Mouse (Mus musculus) cortical plate, adult 2 months (tissue): ENCODE measurements at regions not wholly inside any gene's neighbourhood (a gene's known extent, or its start where the extent isn't known, plus 50 kb on each side); places are given as distances from the start of the nearest gene placed in this dataset.

Experiments
- H3K27ac ChIP-seq: fragments of 200-500 bp; 2 replicates; pipeline ENCODE4 v1.5.1; 2012; ENCODE audit warnings: low read length, control low read depth, inconsistent platforms; ENCODE audit not compliant: insufficient read depth
- H3K4me1 ChIP-seq: fragments of 200-500 bp; 2 replicates; pipeline ENCODE4 v1.6.1; 2011; ENCODE audit warnings: low read length; ENCODE audit not compliant: control insufficient read depth, insufficient read depth
- H3K4me3 ChIP-seq: fragments of 200-500 bp; 2 replicates; pipeline ENCODE4 v1.5.1; 2011; ENCODE audit warnings: mild to moderate bottlenecking, low read length, control low read depth; ENCODE audit not compliant: insufficient read depth
- CTCF ChIP-seq: fragments of 200-500 bp; IDR thresholded peaks from 2 replicates; pipeline ENCODE4 v1.5.1; 2011; ENCODE audit warnings: mild to moderate bottlenecking, control low read depth, low read length; ENCODE audit not compliant: insufficient read depth; ENCODE audit errors: extremely low read depth
- POLR2A ChIP-seq: fragments of 200-500 bp; IDR thresholded peaks from 2 replicates; pipeline ENCODE4 v1.6.1; 2011; ENCODE audit warnings: mild to moderate bottlenecking, low read length, control low read depth; ENCODE audit not compliant: insufficient read depth; ENCODE audit errors: extremely low read depth

DNA sequence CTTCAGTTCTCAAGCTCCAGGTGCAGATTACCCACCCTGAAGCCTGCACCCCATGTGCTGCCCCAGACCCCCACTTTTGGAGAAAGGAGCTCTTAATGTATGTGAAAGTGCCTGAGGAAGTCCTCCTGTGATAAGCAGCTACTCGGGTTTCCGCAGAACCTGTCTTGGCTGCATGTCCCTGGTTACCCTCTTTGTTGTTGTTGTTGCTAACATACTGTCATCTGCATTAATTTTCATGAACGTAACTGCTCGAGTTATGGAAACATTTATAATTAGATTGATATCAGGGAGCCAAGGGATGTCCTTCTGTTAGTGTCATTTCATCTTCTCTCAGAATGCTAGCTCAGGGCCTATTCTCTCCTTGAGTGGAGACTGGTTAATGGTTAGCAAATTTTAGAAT, 808.3 kb upstream of the Car8 start:
- H3K4me3 ChIP-seq: no peak overlapping the region
- no peak for TF ChIP-seq POLR2A
- no peak for TF ChIP-seq CTCF
- H3K27ac ChIP-seq: no peak overlapping the region
- H3K4me1 ChIP-seq: no peaks in the 10 kb centered on the region

- H3K27ac ChIP-seq: no peak overlapping the region
- TF ChIP-seq CTCF (no peak), POLR2A (no peak)
- no peak overlapping the region for H3K4me3 ChIP-seq
- no peaks in the 10 kb centered on the region for H3K4me1 ChIP-seq
Observed at GRCm38 (mm10) chr4:9046436-9046835, 807.6 kb upstream of the Car8 start.

GRCm38 (mm10) chr4:9046030-9046429, 807.2 kb upstream of the Car8 start:
- H3K4me1 ChIP-seq: no peaks in the 10 kb centered on the region
- H3K27ac ChIP-seq: no peak overlapping the region
- TF ChIP-seq POLR2A (no peak), CTCF (no peak)
- no peak overlapping the region for H3K4me3 ChIP-seq

- TF ChIP-seq POLR2A: no peak
- no peak for TF ChIP-seq CTCF
- Histone ChIP-seq H3K27ac (no peak overlapping the region), H3K4me1 (no peaks in the 10 kb centered on the region), H3K4me3 (no peak overlapping the region)
Observed at GRCm38 (mm10) chr4:9036005-9036404, 797.2 kb upstream of the Car8 start.

DNA sequence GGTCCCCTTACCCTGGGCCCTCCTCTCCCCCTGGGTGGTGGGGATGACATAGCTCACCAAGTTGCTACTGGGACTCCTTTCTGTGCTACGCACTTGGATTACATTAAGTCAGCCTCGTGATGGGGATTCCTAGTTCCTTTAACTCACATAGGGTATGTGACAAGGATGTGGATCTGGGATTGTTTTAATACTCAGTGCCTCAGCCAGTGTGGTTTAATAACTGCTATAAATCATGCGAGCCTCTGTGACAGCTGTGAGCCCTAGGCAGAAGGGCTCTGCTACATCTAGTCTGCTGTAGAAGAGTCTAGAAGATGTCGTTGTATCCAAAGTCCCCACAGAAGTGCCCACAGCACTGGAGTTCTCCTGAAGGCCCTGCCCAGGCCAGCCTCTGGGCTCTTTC, 796.5 kb upstream of the Car8 start:
- Histone ChIP-seq H3K4me3 (no peak overlapping the region), H3K27ac (no peak overlapping the region), H3K4me1 (no peaks in the 10 kb centered on the region)
- no peak for TF ChIP-seq CTCF
- TF ChIP-seq POLR2A: no peak

DNA sequence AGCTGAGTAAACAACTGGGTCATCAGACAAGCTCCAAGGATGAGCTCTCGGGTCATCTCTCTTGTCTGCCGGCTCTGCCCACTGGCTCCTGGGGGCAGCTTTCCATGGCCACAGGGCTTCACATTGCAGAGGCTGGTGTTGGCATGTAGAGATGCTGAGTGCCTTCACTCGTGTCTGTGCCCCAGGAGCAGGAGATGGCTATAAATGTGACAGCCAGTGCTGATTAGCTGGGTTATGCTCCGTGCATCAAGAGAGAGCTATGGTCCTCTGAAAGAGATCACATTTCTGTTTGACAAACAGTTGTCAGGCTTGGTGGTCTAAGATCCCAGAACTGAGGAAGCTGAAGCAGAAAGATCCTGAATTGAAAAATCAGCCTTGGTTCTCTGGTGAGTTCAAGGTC, 795.4 kb upstream of the Car8 start:
- no peak overlapping the region for H3K27ac ChIP-seq
- no peak for TF ChIP-seq POLR2A
- no peak for TF ChIP-seq CTCF
- H3K4me1 ChIP-seq: no peaks in the 10 kb centered on the region
- H3K4me3 ChIP-seq: no peak overlapping the region

DNA sequence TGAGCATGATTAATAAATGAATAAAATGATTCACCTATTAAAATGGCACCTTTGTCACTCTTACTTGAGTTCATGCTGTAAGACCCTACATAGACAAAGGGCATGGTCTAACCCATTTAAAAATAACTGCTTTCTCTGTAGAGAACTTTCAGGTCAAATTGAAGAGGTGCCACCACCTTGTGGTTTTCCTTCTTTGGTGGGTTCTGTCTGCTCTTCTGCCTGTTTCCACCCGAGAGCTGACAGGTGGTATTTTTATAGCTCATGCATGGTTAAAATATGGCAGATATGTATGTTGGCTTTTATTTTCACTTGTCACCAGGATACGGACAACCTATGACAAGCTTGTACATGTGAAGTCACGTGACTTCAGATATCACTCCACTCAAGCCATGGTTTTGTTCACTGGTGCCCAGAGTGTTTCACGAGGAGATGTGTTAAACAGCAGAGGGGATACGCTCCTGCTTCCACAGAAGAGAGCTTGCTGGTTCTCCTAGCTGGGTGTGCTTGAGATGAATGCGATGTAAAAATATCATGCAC, 794.3 kb upstream of the Car8 start:
- H3K27ac ChIP-seq: no peak overlapping the region
- no peak overlapping the region for H3K4me3 ChIP-seq
- no peak for TF ChIP-seq POLR2A
- TF ChIP-seq CTCF: no peak
- peaks cover 2% of the 10 kb centered on the region; the same call in 1 of the 2 replicates for H3K4me1 ChIP-seq

DNA sequence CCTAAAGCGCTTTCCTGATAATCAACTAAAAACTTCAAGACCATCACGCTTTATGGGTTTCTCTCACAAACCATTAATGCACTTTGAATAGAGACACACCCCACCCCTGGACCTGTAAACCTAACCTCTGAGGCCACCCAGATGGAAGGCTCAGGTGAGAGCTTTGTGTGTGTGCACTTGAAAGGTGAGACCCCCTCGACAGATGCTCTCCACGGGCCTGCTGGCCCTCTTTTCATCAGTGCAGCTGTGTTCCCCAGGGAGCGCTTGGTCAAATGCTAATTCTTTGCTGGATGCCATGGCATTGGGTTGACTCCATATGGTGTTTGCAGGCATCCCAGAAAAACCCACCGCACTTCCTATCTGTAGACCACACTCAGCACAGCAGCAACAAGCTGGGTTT, 792.8 kb upstream of the Car8 start:
- H3K4me3 ChIP-seq: no peak overlapping the region
- H3K4me1 ChIP-seq: peaks cover 2% of the 10 kb centered on the region; the same call in 1 of the 2 replicates
- TF ChIP-seq POLR2A: no peak
- no peak for TF ChIP-seq CTCF
- H3K27ac ChIP-seq: no peak overlapping the region

DNA sequence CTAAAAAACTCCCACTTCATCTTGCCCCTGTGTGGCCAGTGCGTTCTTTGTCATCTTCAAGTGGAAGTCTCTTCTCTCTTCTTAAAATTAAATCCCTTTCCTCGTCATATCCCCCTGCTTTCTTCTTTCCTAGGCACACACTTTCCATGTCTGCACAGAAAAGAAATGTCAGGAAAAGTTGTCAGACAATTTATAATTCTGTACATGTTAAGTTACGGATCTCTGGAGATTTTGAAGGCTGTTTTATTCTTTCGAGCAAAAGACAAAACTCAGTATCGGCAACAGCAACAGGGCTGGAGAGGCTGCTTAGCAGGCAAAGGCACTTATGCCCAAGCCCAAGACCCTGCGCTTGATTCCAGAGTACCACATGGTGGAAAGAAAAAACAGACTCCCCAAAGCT, 790.1 kb upstream of the Car8 start:
- H3K4me3 ChIP-seq: no peak overlapping the region; the same call in 1 of the 2 replicates

DNA sequence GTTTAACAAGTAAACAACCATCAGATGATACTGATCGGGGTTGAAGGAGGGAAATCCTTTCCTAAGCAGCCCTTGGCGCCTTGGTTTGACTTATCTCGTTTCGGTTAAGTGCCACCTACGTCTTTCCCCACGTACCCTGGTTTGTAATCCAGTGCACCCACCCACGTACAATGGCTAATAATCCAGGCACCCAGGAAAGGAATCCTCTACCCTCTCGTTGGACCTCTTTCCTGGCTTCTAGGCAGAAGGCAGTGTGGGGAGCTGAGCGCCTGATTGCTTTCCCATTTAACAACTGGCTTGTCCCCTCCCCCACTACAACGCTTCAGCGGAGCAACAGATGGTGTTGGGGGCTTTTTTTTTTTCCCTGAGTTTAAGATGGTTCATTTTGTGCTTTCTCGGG, 789.6 kb upstream of the Car8 start:
- peak overlapping the region; percentile 27 for H3K4me3 ChIP-seq
- peaks cover 2% of the 10 kb centered on the region; the same call in 1 of the 2 replicates for H3K4me1 ChIP-seq
- no peak for TF ChIP-seq POLR2A
- no peak for TF ChIP-seq CTCF
- no peak overlapping the region for H3K27ac ChIP-seq

More for the DNA sequence above, 790.1 kb upstream of the Car8 start:
- Histone ChIP-seq H3K27ac (no peak overlapping the region), H3K4me1 (peaks cover 2% of the 10 kb centered on the region; the same call in 1 of the 2 replicates)
- TF ChIP-seq POLR2A (no peak), CTCF (no peak)

- Histone ChIP-seq H3K4me3 (peak overlapping the region; percentile 27), H3K4me1 (peaks cover 2% of the 10 kb centered on the region; the same call in 1 of the 2 replicates), H3K27ac (no peak overlapping the region; the same call in 1 of the 2 replicates)
- TF ChIP-seq CTCF: peak; percentile 67
- no peak for TF ChIP-seq POLR2A
Observed at GRCm38 (mm10) chr4:9027798-9028404, 789.1 kb upstream of the Car8 start.
